Mouse (Mus musculus): ENCODE measurements around the gene Prkce. TPM values are rescaled to one million over a fixed set of nuclear protein-coding genes. Genes with fewer than 3 reads are reported as not detected.
A peak's percentile ranks its signal among the peaks of the same experiment; 100 is the strongest.

Gene Prkce
- polyA plus RNA-seq, 1 experiment from 2014 or later: 5.0 TPM

- no peak overlapping the region for H3K27ac ChIP-seq (ENCODE audit: low read length)
- H3K4me3 ChIP-seq (ENCODE audit: low read length): no peak overlapping the region
- H3K36me3 ChIP-seq (ENCODE audit: control insufficient read depth, insufficient read depth, low read length): no peaks in the 10 kb centered on the region
- no peak overlapping the region for H3K9ac ChIP-seq (ENCODE audit: low read depth, low read length)
- peaks cover 15% of the 10 kb centered on the region for H3K4me1 ChIP-seq (ENCODE audit: control insufficient read depth, insufficient read depth, low read length)
- no peaks in the 10 kb centered on the region for H3K27me3 ChIP-seq (replicated peaks; ENCODE audit: control insufficient read depth, insufficient read depth, low read length)
- no peaks in the 10 kb centered on the region for H3K9me3 ChIP-seq (ENCODE audit: control insufficient read depth, low read length)
- 39% methylated on average over 8 of the region's 8 CpGs for WGBS
- H3K4me2 ChIP-seq (ENCODE audit: low read depth, low read length): no peak overlapping the region
- no peak for ATAC-seq
These were observed 93.5 kb downstream of the Prkce start for GRCm38 (mm10) chr17:86261067-86261466.

DNA sequence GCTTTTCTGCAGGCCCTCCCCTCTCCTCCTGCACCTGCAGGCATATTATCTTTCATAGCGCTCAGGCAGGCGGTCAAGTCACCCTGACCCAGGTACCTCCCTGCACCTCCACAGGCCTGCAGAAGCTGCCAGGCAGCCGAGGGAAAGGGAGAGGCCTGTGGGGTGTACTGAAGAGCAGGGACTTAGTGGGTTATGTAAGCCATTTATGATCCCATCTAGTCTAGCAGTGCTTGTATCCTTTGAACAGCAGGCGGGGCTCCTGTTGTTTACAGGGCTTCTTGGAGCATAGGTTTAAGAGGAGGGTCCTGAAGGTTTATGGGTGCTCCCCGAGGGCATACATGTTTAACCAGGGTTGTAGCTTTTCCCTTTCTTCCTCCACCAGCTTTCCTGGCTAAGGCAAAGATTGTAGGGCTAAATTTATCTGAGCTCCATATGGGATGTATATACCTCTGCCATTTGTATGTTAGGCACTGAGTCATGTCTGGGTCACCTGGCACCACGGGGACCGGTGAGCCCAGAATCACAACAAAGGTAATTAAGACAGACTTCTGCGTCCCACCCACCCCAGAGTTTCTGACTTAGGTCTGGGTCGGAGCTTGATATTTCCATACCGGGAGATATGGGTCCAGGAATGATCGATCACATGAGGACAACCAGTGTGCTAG is 96.5 kb downstream of the Prkce start:
- Histone ChIP-seq H3K36me3 (ENCODE audit: control insufficient read depth, insufficient read depth, low read length) (no peaks in the 10 kb centered on the region), H3K9me3 (ENCODE audit: control insufficient read depth, low read length) (no peaks in the 10 kb centered on the region), H3K4me1 (ENCODE audit: control insufficient read depth, insufficient read depth, low read length) (peaks cover 15% of the 10 kb centered on the region), H3K9ac (ENCODE audit: low read depth, low read length) (no peak overlapping the region), H3K4me3 (ENCODE audit: low read length) (no peak overlapping the region), H3K27me3 (replicated peaks; ENCODE audit: control insufficient read depth, insufficient read depth, low read length) (no peaks in the 10 kb centered on the region), H3K27ac (ENCODE audit: low read length) (no peak overlapping the region), H3K4me2 (ENCODE audit: low read depth, low read length) (no peak overlapping the region)
- ATAC-seq: peak; percentile 79
- 76% methylated on average over 11 of the region's 11 CpGs for WGBS

DNA sequence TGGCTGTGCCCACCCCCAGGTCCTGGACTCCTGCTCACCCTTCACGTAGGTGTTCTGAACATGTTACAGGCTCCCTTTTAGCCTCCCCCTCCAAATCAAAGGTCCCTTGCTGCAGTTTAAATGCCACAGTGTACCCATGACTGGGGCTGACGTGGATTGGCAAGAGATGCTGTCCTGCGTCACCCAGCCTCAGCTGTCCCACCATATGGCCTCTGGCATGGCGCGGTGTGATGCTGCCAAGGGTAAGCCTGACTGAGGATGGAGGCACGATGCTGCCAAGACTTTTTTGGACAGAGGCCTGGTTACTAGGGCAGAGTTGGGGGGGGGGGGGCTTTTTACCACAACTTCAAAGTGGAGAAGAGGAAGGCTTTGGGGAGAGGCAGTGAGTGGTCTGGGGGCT is 98.5 kb downstream of the Prkce start:
- ATAC-seq: no peak
- H3K36me3 ChIP-seq (ENCODE audit: control insufficient read depth, insufficient read depth, low read length): no peaks in the 10 kb centered on the region
- H3K4me2 ChIP-seq (ENCODE audit: low read depth, low read length): no peak overlapping the region
- H3K9me3 ChIP-seq (ENCODE audit: control insufficient read depth, low read length): no peaks in the 10 kb centered on the region
- H3K9ac ChIP-seq (ENCODE audit: low read depth, low read length): no peak overlapping the region
- no peaks in the 10 kb centered on the region for H3K27me3 ChIP-seq (replicated peaks; ENCODE audit: control insufficient read depth, insufficient read depth, low read length)
- peaks cover 13% of the 10 kb centered on the region for H3K4me1 ChIP-seq (ENCODE audit: control insufficient read depth, insufficient read depth, low read length)
- H3K4me3 ChIP-seq (ENCODE audit: low read length): no peak overlapping the region
- H3K27ac ChIP-seq (ENCODE audit: low read length): no peak overlapping the region
- WGBS: 88% methylated on average over 6 of the region's 6 CpGs

DNA sequence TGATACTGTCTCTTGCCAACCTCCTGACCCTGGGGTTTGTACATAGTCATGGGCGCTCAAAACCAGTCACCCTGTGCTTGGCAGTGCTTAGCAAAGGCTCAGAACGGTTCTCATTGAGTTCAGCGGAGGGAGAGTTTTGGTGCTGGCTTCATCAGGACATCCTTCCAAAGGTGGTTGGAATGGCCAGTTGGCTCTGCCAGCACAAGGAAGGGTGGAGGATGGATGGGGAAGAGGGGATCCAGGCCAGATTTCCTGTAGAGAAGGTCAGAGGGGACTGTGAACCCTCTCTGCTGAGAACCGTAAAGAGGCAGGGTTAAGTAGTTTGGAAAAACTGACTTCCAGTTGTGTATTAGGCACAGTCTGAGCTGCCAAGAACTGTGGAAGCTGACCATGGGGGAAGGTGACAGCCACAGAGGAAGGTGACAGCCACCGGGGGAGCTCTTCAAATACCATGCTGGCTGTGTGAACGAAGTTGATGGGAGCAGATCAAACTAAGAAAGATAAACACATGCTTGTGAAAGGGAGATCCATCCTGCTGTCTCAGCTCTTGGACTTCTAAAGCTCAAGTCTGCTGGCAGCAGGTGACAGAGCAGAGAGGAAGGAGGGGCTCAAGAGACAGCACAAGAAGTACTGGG is 99.7 kb downstream of the Prkce start:
- WGBS: 70% methylated on average over 6 of the region's 6 CpGs

GRCm38 (mm10) chr17:86269639-86270038 is 102.1 kb downstream of the Prkce start:
- no peak for ATAC-seq
- no peaks in the 10 kb centered on the region for H3K27me3 ChIP-seq (replicated peaks; ENCODE audit: control insufficient read depth, insufficient read depth, low read length)
- no peaks in the 10 kb centered on the region for H3K36me3 ChIP-seq (ENCODE audit: control insufficient read depth, insufficient read depth, low read length)
- 82% methylated on average over 8 of the region's 8 CpGs for WGBS
- no peaks in the 10 kb centered on the region for H3K9me3 ChIP-seq (ENCODE audit: control insufficient read depth, low read length)
- H3K4me1 ChIP-seq (ENCODE audit: control insufficient read depth, insufficient read depth, low read length): peaks cover 13% of the 10 kb centered on the region
- no peak overlapping the region for H3K4me3 ChIP-seq (ENCODE audit: low read length)
- H3K27ac ChIP-seq (ENCODE audit: low read length): no peak overlapping the region
- no peak overlapping the region for H3K4me2 ChIP-seq (ENCODE audit: low read depth, low read length)
- no peak overlapping the region for H3K9ac ChIP-seq (ENCODE audit: low read depth, low read length)

More for the DNA sequence above, 99.7 kb downstream of the Prkce start:
- Histone ChIP-seq H3K9ac (ENCODE audit: low read depth, low read length) (no peak overlapping the region), H3K4me3 (ENCODE audit: low read length) (no peak overlapping the region), H3K4me2 (ENCODE audit: low read depth, low read length) (no peak overlapping the region), H3K4me1 (ENCODE audit: control insufficient read depth, insufficient read depth, low read length) (peaks cover 9% of the 10 kb centered on the region), H3K27ac (ENCODE audit: low read length) (no peak overlapping the region), H3K27me3 (replicated peaks; ENCODE audit: control insufficient read depth, insufficient read depth, low read length) (no peaks in the 10 kb centered on the region), H3K36me3 (ENCODE audit: control insufficient read depth, insufficient read depth, low read length) (no peaks in the 10 kb centered on the region), H3K9me3 (ENCODE audit: control insufficient read depth, low read length) (no peaks in the 10 kb centered on the region)
- ATAC-seq: no peak

DNA sequence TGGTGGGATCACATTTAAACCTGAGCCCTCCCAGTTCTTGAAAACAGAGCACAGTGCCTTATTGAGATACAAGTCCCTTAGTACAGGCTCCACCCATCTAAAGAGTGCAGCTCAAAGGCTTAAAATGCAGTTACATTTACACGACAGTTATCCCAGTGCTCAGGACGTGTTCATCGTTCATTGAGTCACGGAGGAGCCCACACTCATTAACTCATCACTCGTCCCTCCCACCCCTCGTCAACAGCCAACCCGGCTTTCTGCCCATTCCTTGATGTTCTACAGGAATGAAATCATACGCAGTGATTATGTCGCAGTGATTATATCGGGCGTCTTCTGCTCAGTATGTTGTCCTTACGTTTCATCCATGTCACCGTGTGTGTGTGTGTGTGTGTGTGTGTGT is 102.9 kb downstream of the Prkce start:
- H3K4me1 ChIP-seq (ENCODE audit: control insufficient read depth, insufficient read depth, low read length): peaks cover 13% of the 10 kb centered on the region
- H3K27ac ChIP-seq (ENCODE audit: low read length): no peak overlapping the region
- H3K36me3 ChIP-seq (ENCODE audit: control insufficient read depth, insufficient read depth, low read length): no peaks in the 10 kb centered on the region
- WGBS: 89% methylated on average over 13 of the region's 13 CpGs
- H3K9me3 ChIP-seq (ENCODE audit: control insufficient read depth, low read length): no peaks in the 10 kb centered on the region
- no peak overlapping the region for H3K9ac ChIP-seq (ENCODE audit: low read depth, low read length)
- H3K4me2 ChIP-seq (ENCODE audit: low read depth, low read length): no peak overlapping the region
- no peak overlapping the region for H3K4me3 ChIP-seq (ENCODE audit: low read length)
- ATAC-seq: no peak
- no peaks in the 10 kb centered on the region for H3K27me3 ChIP-seq (replicated peaks; ENCODE audit: control insufficient read depth, insufficient read depth, low read length)

- no peak overlapping the region for H3K27ac ChIP-seq (ENCODE audit: low read length)
- peak; percentile 49 for ATAC-seq
These were observed 103.7 kb downstream of the Prkce start for GRCm38 (mm10) chr17:86271277-86271676.

DNA sequence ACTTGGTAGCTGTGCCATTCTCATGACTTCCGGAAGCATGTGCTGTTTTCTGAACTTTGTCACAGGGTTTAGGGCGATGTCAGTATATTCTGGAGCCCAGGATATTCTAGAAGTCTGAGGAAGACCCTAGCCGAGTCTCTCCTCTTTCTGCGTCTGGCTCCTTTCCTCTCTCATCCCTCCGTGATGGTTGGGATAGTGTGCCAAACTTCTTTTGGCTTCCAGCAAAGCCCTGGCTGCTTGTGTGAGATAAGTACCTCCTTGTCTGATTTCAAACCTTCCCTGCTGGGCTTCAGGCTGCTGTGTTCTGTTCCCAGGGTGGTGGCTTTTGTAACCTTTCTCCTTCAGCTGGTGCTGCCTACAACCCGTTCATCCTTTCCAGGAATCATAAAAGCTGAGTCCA is 105.4 kb downstream of the Prkce start:
- Histone ChIP-seq H3K9me3 (ENCODE audit: control insufficient read depth, low read length) (no peaks in the 10 kb centered on the region), H3K4me3 (ENCODE audit: low read length) (no peak overlapping the region), H3K27ac (ENCODE audit: low read length) (no peak overlapping the region), H3K4me2 (ENCODE audit: low read depth, low read length) (no peak overlapping the region), H3K9ac (ENCODE audit: low read depth, low read length) (no peak overlapping the region), H3K4me1 (ENCODE audit: control insufficient read depth, insufficient read depth, low read length) (peaks cover 23% of the 10 kb centered on the region), H3K36me3 (ENCODE audit: control insufficient read depth, insufficient read depth, low read length) (no peaks in the 10 kb centered on the region), H3K27me3 (replicated peaks; ENCODE audit: control insufficient read depth, insufficient read depth, low read length) (no peaks in the 10 kb centered on the region)
- no peak for ATAC-seq
- WGBS: 62% methylated on average over 6 of the region's 6 CpGs

More at GRCm38 (mm10) chr17:86271277-86271676, 103.7 kb downstream of the Prkce start:
- no peak overlapping the region for H3K4me3 ChIP-seq (ENCODE audit: low read length)
- H3K4me2 ChIP-seq (ENCODE audit: low read depth, low read length): no peak overlapping the region
- no peaks in the 10 kb centered on the region for H3K27me3 ChIP-seq (replicated peaks; ENCODE audit: control insufficient read depth, insufficient read depth, low read length)
- no peaks in the 10 kb centered on the region for H3K9me3 ChIP-seq (ENCODE audit: control insufficient read depth, low read length)
- H3K4me1 ChIP-seq (ENCODE audit: control insufficient read depth, insufficient read depth, low read length): peaks cover 13% of the 10 kb centered on the region
- H3K9ac ChIP-seq (ENCODE audit: low read depth, low read length): 0 out of 2 replicates have a peak overlapping the region, but pooled peaks have one; percentile 23
- WGBS: 41% methylated on average over 4 of the region's 4 CpGs
- no peaks in the 10 kb centered on the region for H3K36me3 ChIP-seq (ENCODE audit: control insufficient read depth, insufficient read depth, low read length)

DNA sequence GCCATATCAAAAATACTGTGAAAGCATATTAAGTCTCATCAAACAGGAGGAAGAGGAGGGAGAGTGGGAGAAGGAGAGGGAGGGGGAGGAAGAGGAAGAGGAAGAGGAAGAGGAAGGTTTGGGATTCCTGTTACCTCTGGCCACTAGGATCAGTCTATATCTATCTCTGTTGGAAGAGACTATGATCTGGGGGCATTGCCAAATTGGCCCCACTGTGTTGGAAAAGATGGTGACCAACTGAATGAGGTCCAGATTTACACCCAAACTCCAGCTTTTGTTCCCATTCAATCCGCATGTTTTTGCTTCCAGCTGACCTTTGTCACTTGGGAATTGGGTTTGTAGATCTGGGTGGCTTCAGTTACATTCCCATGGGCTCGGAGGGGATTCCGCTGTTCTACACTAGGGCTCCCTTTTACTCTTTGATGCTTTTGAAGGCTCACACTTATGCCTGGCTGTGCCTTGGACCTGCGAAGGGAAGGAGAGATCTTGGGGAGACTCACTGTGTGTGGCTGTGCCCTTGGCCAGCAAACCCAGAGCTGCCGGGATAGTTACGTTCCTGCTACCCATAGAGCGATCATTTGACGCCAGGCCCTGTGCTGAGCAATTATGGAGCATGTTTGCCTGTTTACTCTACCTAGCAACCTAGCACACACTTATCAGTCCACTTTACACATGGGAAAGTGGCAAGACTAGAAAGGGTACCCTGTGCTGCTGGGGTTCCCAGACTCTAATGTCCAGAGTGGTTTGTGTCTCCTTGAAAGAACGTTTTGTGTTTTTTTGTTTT is 106.2 kb downstream of the Prkce start:
- Histone ChIP-seq H3K9ac (ENCODE audit: low read depth, low read length) (no peak overlapping the region), H3K36me3 (ENCODE audit: control insufficient read depth, insufficient read depth, low read length) (no peaks in the 10 kb centered on the region), H3K4me1 (ENCODE audit: control insufficient read depth, insufficient read depth, low read length) (peaks cover 31% of the 10 kb centered on the region), H3K4me3 (ENCODE audit: low read length) (no peak overlapping the region), H3K27ac (ENCODE audit: low read length) (no peak overlapping the region), H3K27me3 (replicated peaks; ENCODE audit: control insufficient read depth, insufficient read depth, low read length) (no peaks in the 10 kb centered on the region), H3K4me2 (ENCODE audit: low read depth, low read length) (no peak overlapping the region), H3K9me3 (ENCODE audit: control insufficient read depth, low read length) (no peaks in the 10 kb centered on the region)
- WGBS: 86% methylated on average over 9 of the region's 9 CpGs
- ATAC-seq: no peak
